Mouse (Mus musculus): ENCODE results near the gene Cpne4.

- no peak for TF ChIP-seq CTCF (IDR thresholded peaks at IDR 0.05; ENCODE audit: extremely low read depth, insufficient read depth, insufficient read length, insufficient replicate concordance)
- no peak for TF ChIP-seq POLR2A (IDR thresholded peaks at IDR 0.05; ENCODE audit: low read depth, low read length)
Measured at GRCm38 (mm10) chr9:104659758-104660157, 112.7 kb downstream of the Cpne4 start.
